Mouse (Mus musculus) midbrain, embryonic 10.5 days (tissue): ENCODE results near the gene Cpa1. TPM values are rescaled to one million over a fixed set of nuclear protein-coding genes. Genes with fewer than 3 reads are reported as not detected.

Source experiments
- DNase-seq: peaks from one replicate; pipeline ENCODE4 v3.0.0-alpha.2; 2017; ENCODE audit warnings: low spot score
- H3K27ac ChIP-seq: fragments of 300-500 bp; sonication (generic); replicated peaks from 2 replicates; pipeline ENCODE4 v1.5.1; 2016; ENCODE audit warnings: mild to moderate bottlenecking
- H3K27me3 ChIP-seq: fragments of 300-500 bp; sonication (generic); 2 replicates; pipeline ENCODE4 v1.6.1; 2016; ENCODE audit warnings: low read depth, mild to moderate bottlenecking; ENCODE audit not compliant: poor library complexity, severe bottlenecking
- H3K36me3 ChIP-seq: fragments of 300-500 bp; sonication (generic); 2 replicates; pipeline ENCODE4 v1.6.1; 2016; ENCODE audit warnings: mild to moderate bottlenecking, moderate library complexity
- H3K4me1 ChIP-seq: fragments of 300-500 bp; sonication (generic); 2 replicates; pipeline ENCODE4 v1.6.1; 2016
- H3K4me3 ChIP-seq: fragments of 300-500 bp; sonication (generic); 2 replicates; pipeline ENCODE4 v1.5.1; 2016; ENCODE audit warnings: mild to moderate bottlenecking, moderate library complexity
- H3K9me3 ChIP-seq: fragments of 300-500 bp; sonication (generic); replicated peaks from 2 replicates; pipeline ENCODE4 v1.6.1; 2016; ENCODE audit warnings: mild to moderate bottlenecking
- WGBS: fragments of 180-500 bp; shearing (Covaris S2); methylation state at CpG from one replicate; pipeline ENCODE4 v1.1.7; 2016; 5-methylcytosine and 5-hydroxymethylcytosine counted together
- polyA plus RNA-seq: library from polyadenylated mRNA; unstranded; fragments of >200 nt; fragmentation: Nextera tagmentation; extraction: Ambion mirVana; gene quantifications from 2 replicates; pipeline ENCODE4 v1.2.1, GENCODE M21; 2016

The Cpa1 gene
- polyA plus RNA-seq = 0.19 TPM in 1 of 2 replicates, not detected in the other

DNA sequence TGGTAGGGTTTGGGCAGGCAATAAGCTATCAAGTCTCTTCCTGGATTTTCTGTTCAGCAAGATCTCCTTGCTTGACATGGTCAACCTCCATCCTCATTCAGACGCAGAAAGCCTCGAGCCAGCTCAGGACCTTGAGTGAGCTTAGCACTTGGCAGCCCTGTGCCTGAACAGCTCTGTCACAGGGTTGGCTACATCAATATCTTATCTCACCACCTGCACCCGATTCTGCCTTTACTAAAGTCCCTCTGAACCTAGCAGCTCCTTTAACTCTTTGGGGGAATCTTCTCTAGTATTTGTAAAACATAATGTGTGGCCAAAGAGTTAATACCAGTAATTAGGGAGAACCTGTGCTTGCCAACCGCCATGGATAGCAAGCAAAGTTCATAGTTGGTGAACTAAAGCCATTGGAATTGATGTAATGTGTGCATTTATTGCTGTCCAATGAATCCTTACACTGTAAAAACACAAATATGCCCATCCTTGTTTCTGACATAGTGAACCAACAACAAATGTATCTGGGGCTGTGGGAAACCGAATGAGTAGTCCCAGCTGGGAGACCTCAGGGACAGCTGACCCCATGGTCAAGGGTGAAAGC is at the start of gene Cpa1:
TSS of gene Cpa1 (plus strand) at position 545 of the 595 bp plus-strand sequence.
- Histone ChIP-seq H3K27ac (peak within 1 kb of the TSS; percentile 59), H3K4me1 (peaks cover 35% of the 10 kb centered on the region), H3K36me3 (peaks cover 4% of the 10 kb centered on the region; the same call in 1 of the 2 replicates), H3K27me3 (0 out of 2 replicates have a peak, but pooled peaks cover 1% of the 10 kb centered on the region), H3K4me3 (no peak within 1 kb of the TSS), H3K9me3 (peaks cover 15% of the 10 kb centered on the region)
- DNase-seq = no peak
- WGBS = 88% methylated on average over 5 of the region's 5 CpGs

- H3K4me3 ChIP-seq = no peak overlapping the region
- H3K27ac ChIP-seq = peak overlapping the region; percentile 70
- no peaks in the 10 kb centered on the region for H3K36me3 ChIP-seq
- no peaks in the 10 kb centered on the region for H3K27me3 ChIP-seq
- H3K9me3 ChIP-seq = no peaks in the 10 kb centered on the region
- H3K4me1 ChIP-seq = peaks cover 36% of the 10 kb centered on the region
- 46% methylated on average over 2 of the region's 2 CpGs for WGBS
- no peak for DNase-seq
Observed at GRCm38 (mm10) chr6:30589819-30590218, 49.2 kb upstream of the Cpa1 start.

DNA sequence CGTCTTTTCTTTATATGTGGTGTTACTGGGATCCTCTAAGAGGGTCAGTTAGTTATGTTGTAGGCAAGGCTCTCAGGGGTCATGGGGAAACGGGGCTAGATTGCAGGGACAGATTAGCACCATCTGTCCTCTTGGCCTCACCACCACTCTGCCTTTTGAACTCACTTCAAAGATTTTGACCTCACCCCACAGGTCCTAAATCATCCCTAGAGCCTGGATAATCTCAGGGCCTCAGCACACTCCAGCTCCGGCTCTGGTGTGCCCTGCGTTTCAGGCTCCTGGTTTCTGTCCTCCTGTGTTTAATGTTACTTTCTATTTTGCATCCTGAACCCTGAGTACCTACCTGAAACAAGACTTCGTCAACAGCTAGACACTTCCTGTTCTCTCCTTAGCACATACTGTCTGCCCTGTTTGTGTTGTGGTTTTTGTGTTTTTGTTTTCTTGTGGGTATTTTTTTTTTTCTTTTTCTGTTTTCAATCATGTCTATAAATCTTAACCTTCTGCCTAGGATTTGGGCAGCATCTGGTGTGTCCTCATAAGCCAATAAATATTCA is 47.1 kb upstream of the Cpa1 start:
- H3K36me3 ChIP-seq = no peaks in the 10 kb centered on the region
- H3K27ac ChIP-seq = peak overlapping the region; percentile 63
- no peaks in the 10 kb centered on the region for H3K27me3 ChIP-seq
- no peaks in the 10 kb centered on the region for H3K9me3 ChIP-seq
- DNase-seq = no peak
- 70% methylated on average over 5 of the region's 5 CpGs for WGBS
- H3K4me3 ChIP-seq = no peak overlapping the region
- H3K4me1 ChIP-seq = peaks cover 36% of the 10 kb centered on the region

GRCm38 (mm10) chr6:30592417-30592974 is 46.5 kb upstream of the Cpa1 start:
- no peaks in the 10 kb centered on the region for H3K36me3 ChIP-seq
- H3K27ac ChIP-seq = no peak overlapping the region; the same call in 1 of the 2 replicates
- WGBS = 86% methylated on average over 10 of the region's 10 CpGs
- H3K9me3 ChIP-seq = no peaks in the 10 kb centered on the region
- H3K4me3 ChIP-seq = no peak overlapping the region
- H3K27me3 ChIP-seq = no peaks in the 10 kb centered on the region
- peaks cover 38% of the 10 kb centered on the region for H3K4me1 ChIP-seq
- DNase-seq = no peak

- no peak overlapping the region for H3K4me3 ChIP-seq
- H3K27ac ChIP-seq = no peak overlapping the region; the same call in 1 of the 2 replicates
- H3K4me1 ChIP-seq = peaks cover 38% of the 10 kb centered on the region
- H3K27me3 ChIP-seq = no peaks in the 10 kb centered on the region
- no peaks in the 10 kb centered on the region for H3K9me3 ChIP-seq
- WGBS = 84% methylated on average over 7 of the region's 7 CpGs
- DNase-seq = no peak
- no peaks in the 10 kb centered on the region for H3K36me3 ChIP-seq
Observed at GRCm38 (mm10) chr6:30594364-30594763, 44.7 kb upstream of the Cpa1 start.

- peaks cover 40% of the 10 kb centered on the region for H3K4me1 ChIP-seq
- no peak overlapping the region for H3K4me3 ChIP-seq
- WGBS = 94% methylated on average over 8 of the region's 8 CpGs
- peak overlapping the region; percentile 43 for H3K27ac ChIP-seq
- no peaks in the 10 kb centered on the region for H3K36me3 ChIP-seq
- no peaks in the 10 kb centered on the region for H3K27me3 ChIP-seq
- H3K9me3 ChIP-seq = no peaks in the 10 kb centered on the region
- DNase-seq = no peak
Observed at GRCm38 (mm10) chr6:30596230-30596898, 42.7 kb upstream of the Cpa1 start.

DNA sequence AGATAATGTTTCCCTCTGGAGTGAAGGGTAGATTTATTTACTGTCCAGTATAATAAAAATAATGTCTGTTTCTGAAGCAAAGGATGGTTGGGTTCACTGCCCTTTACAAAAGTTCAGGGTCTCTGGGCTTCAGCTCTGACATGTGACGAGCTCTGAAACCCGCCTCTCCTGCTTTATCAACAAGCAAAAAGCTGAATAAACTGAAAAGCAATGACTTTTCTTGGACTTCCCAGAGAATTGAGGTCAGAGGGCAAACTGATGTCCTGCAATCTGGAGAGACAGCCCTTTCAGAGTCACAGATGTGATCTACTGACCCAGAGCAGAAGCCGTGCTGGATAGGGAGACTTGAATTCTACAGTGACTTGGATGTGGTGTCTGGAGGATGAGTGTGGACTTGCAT is 39.0 kb upstream of the Cpa1 start:
- H3K27ac ChIP-seq = peak overlapping the region; percentile 39; the same call in 1 of the 2 replicates
- no peak for DNase-seq
- no peak overlapping the region for H3K4me3 ChIP-seq
- H3K4me1 ChIP-seq = peaks cover 21% of the 10 kb centered on the region
- H3K9me3 ChIP-seq = no peaks in the 10 kb centered on the region
- H3K27me3 ChIP-seq = no peaks in the 10 kb centered on the region
- 42% methylated on average over 3 of the region's 3 CpGs for WGBS
- H3K36me3 ChIP-seq = no peaks in the 10 kb centered on the region

GRCm38 (mm10) chr6:30600995-30601394 is 38.0 kb upstream of the Cpa1 start:
- DNase-seq = no peak
- H3K4me1 ChIP-seq = peaks cover 21% of the 10 kb centered on the region
- 52% methylated on average over 1 of the region's 1 CpGs for WGBS
- H3K27ac ChIP-seq = 0 out of 2 replicates have a peak overlapping the region, but pooled peaks have one; percentile 3
- H3K4me3 ChIP-seq = no peak overlapping the region
- H3K9me3 ChIP-seq = no peaks in the 10 kb centered on the region
- H3K36me3 ChIP-seq = no peaks in the 10 kb centered on the region
- no peaks in the 10 kb centered on the region for H3K27me3 ChIP-seq

DNA sequence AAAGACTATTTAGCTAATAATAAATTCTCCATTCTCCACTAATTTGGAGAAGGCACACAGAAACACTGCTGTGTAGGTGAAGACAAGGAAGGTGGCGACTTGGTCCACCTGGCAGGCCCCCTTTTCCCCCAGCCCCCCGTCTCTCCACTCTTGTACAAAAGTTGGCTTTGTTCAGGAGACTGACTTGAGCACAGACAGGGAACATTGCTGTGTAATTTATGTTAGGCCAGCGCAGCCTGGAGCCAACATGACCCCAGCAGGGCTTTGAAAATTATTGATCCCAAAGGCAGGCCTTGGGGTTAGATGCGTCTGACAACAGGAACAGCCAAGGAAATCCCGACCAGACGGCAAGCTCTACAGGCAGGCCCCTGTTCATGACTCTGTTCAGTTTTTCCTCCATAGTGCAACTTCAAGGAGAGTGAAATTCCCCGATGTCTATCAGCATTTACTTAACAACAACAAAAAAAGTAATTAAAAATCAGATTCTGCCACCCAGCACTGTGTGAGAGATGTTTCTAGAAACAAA is 34.6 kb upstream of the Cpa1 start:
- no peaks in the 10 kb centered on the region for H3K9me3 ChIP-seq
- no peaks in the 10 kb centered on the region for H3K27me3 ChIP-seq
- no peak overlapping the region for H3K27ac ChIP-seq
- H3K4me3 ChIP-seq = no peak overlapping the region
- WGBS = 83% methylated on average over 7 of the region's 7 CpGs
- peaks cover 17% of the 10 kb centered on the region for H3K4me1 ChIP-seq
- no peaks in the 10 kb centered on the region for H3K36me3 ChIP-seq
- DNase-seq = no peak

- 96% methylated on average over 4 of the region's 4 CpGs for WGBS
- H3K4me3 ChIP-seq = no peak overlapping the region
- peak overlapping the region; percentile 3 for H3K27ac ChIP-seq
- no peaks in the 10 kb centered on the region for H3K27me3 ChIP-seq
- H3K4me1 ChIP-seq = peaks cover 16% of the 10 kb centered on the region
- H3K36me3 ChIP-seq = no peaks in the 10 kb centered on the region
- no peaks in the 10 kb centered on the region for H3K9me3 ChIP-seq
- DNase-seq = no peak
Observed at GRCm38 (mm10) chr6:30605111-30605510, 33.9 kb upstream of the Cpa1 start.

DNA sequence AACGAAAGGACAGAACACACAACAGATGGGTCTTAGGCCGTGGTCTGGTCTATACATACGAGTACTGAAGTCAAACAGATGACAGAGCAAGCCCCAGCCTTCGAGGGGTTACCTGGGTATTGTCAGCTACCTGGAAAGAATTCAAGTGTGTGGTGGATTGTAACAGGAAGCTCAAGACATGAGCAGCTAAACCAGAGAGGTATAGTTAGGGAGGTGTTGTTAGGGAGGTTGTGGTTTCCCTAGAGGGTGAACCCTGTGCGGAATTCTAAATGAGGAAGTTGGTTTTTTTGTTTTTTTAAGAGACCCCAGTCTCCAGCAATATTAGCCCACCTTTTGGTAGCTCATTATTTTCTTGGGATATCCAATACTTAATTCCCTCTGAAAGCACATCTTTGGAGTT is 33.3 kb upstream of the Cpa1 start:
- Histone ChIP-seq H3K4me3 (no peak overlapping the region), H3K27me3 (no peaks in the 10 kb centered on the region), H3K9me3 (no peaks in the 10 kb centered on the region), H3K4me1 (peaks cover 16% of the 10 kb centered on the region), H3K27ac (no peak overlapping the region), H3K36me3 (no peaks in the 10 kb centered on the region)
- 92% methylated on average over 5 of the region's 5 CpGs for WGBS
- DNase-seq = no peak

GRCm38 (mm10) chr6:30610710-30611109 is 28.3 kb upstream of the Cpa1 start, which contains the start of gene Cpa5:
TSS of gene Cpa5 (plus strand) at chr6:30611010.
- DNase-seq = no peak
- Histone ChIP-seq H3K36me3 (no peaks in the 10 kb centered on the region), H3K27ac (peak within 1 kb of the TSS; percentile 93), H3K4me3 (no peak within 1 kb of the TSS), H3K9me3 (no peaks in the 10 kb centered on the region), H3K4me1 (peaks cover 62% of the 10 kb centered on the region), H3K27me3 (no peaks in the 10 kb centered on the region)
- 83% methylated on average over 7 of the region's 7 CpGs for WGBS
